Comparison of ENCODE assay signal across 17 mouse cellular contexts in the genomic region with DNA sequence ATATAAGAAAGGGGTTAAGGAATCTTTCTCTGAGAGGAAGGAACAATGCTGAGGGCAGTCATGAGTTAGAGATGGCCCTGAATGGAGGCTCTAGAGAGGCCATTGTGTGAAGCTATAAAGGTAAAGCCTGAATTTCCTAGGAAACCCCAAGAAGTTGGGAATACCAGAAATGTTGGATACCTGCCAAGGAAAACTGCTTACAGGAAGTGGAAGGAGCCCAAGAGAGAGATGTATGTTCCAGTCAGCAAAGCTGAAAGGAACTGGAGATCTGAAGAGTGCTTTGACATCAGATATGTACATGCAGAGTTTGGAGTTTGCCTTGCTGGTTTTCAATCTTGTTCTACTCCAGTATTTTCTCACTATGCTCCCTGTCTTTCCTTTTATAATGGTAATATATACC.
"Had no signal": no experiment of that assay in that cellular context is flagged by ENCODE, and none has a peak within 500 bp of the region (broad histone marks: within the 10 kb centered on the region; RNA-seq: fewer than 3 reads in every experiment).

No protein-coding gene starts in this region.

- H3K4me1 ChIP-seq: kidney, embryonic 15.5 days; liver, embryonic 15.5 days; lung, embryonic 15.5 days; midbrain, embryonic 10.5 days; neural tube, embryonic 15.5 days had no signal

- H3K4me2 ChIP-seq: kidney, embryonic 15.5 days; limb, embryonic 13.5 days; liver, embryonic 11.5 days; liver, embryonic 15.5 days; lung, embryonic 15.5 days; neural tube, embryonic 15.5 days had no signal

- H3K27me3 ChIP-seq: kidney, embryonic 15.5 days; limb, embryonic 13.5 days; liver, embryonic 15.5 days; lung, embryonic 15.5 days; neural tube, embryonic 15.5 days had no signal

- H3K9ac ChIP-seq: kidney, embryonic 15.5 days; limb, embryonic 13.5 days; liver, embryonic 15.5 days; lung, embryonic 15.5 days; neural tube, embryonic 15.5 days had no signal

- H3K27ac ChIP-seq: kidney, embryonic 15.5 days; layer of hippocampus, adult 2 months; limb, embryonic 13.5 days; liver, embryonic 15.5 days; lung, embryonic 15.5 days; midbrain, embryonic 10.5 days; neural tube, embryonic 15.5 days had no signal

- ATAC-seq: intestine, embryonic 16.5 days had no signal

- H3K9me3 ChIP-seq: kidney, embryonic 15.5 days; limb, embryonic 13.5 days; liver, embryonic 15.5 days; lung, embryonic 15.5 days; midbrain, embryonic 10.5 days; neural tube, embryonic 15.5 days had no signal

- DNase-seq: kidney, adult 2 months; kidney, postnatal 36 days; lung, postnatal 36 days; right cerebral cortex, adult 18-20 months; right cerebral cortex, postnatal 25 days; thymus, adult 2 months; thymus, postnatal 25 days had no signal

- H3K4me3 ChIP-seq: kidney, embryonic 15.5 days; layer of hippocampus, adult 2 months; limb, embryonic 13.5 days; liver, embryonic 15.5 days; lung, embryonic 15.5 days; midbrain, embryonic 10.5 days; myocyte; neural tube, embryonic 15.5 days had no signal

- H3K36me3 ChIP-seq: kidney, embryonic 15.5 days; limb, embryonic 13.5 days; liver, embryonic 15.5 days; lung, embryonic 15.5 days; midbrain, embryonic 10.5 days; neural tube, embryonic 15.5 days had no signal
